Mouse (Mus musculus) thymus, adult 2 months (tissue): ENCODE results near the gene Cldn11.

Experiments
- CTCF ChIP-seq: fragments of 200-500 bp; IDR thresholded peaks from 2 replicates; pipeline ENCODE4 v1.5.1; 2012; ENCODE audit warnings: mild to moderate bottlenecking, control low read depth, low read length, moderate library complexity, borderline replicate concordance; ENCODE audit not compliant: control insufficient read depth, poor library complexity, insufficient read depth; ENCODE audit errors: extremely low read depth
- POLR2A ChIP-seq: fragments of 200-500 bp; IDR thresholded peaks from 2 replicates; pipeline ENCODE4 v1.6.1; 2012; ENCODE audit warnings: mild to moderate bottlenecking, low read length, control low read depth, moderate library complexity; ENCODE audit not compliant: control insufficient read depth, poor library complexity, insufficient read depth; ENCODE audit errors: extremely low read depth

- TF ChIP-seq CTCF (no peak), POLR2A (no peak)
Measured at GRCm38 (mm10) chr3:31165803-31166202, 16.1 kb downstream of the Cldn11 start.
